Mouse (Mus musculus) heart, postnatal 0 days (tissue): ENCODE results near the gene Ptprj. TPM values are rescaled to one million over a fixed set of nuclear protein-coding genes. Genes with fewer than 3 reads are reported as not detected.

Experiments
- ATAC-seq: fragments of 200-750 bp; cut with Nextera tagmentation; 2 replicates; pipeline ENCODE4 v1.8.0; 2017; ENCODE audit warnings: low read depth, moderate number of reproducible peaks, moderate library complexity; ENCODE audit not compliant: insufficient read depth
- DNase-seq: peaks from one replicate; pipeline ENCODE4 v3.0.0-alpha.2; 2016; ENCODE audit warnings: low spot score
- H3K27ac ChIP-seq: fragments of 300-500 bp; sonication (generic); 2 replicates; pipeline ENCODE4 v1.5.1; 2014; ENCODE audit warnings: low read depth, mild to moderate bottlenecking
- H3K27me3 ChIP-seq: fragments of 300-500 bp; sonication (generic); 2 replicates; pipeline ENCODE4 v1.6.1; 2014; ENCODE audit warnings: low read length, mixed read lengths; ENCODE audit not compliant: control insufficient read depth, insufficient read depth
- H3K36me3 ChIP-seq: fragments of 300-500 bp; sonication (generic); replicated peaks from 2 replicates; pipeline ENCODE4 v1.6.1; 2014; ENCODE audit warnings: low read length, mixed read lengths; ENCODE audit not compliant: control insufficient read depth, insufficient read depth
- H3K4me1 ChIP-seq: fragments of 300-500 bp; sonication (generic); 2 replicates; pipeline ENCODE4 v1.6.1; 2014; ENCODE audit warnings: antibody characterized with exemption; ENCODE audit not compliant: control insufficient read depth, insufficient read depth
- H3K4me2 ChIP-seq: fragments of 300-500 bp; sonication (generic); 2 replicates; pipeline ENCODE4 v1.6.1; 2014; ENCODE audit warnings: low read depth, mild to moderate bottlenecking, low read length, moderate library complexity
- H3K4me3 ChIP-seq: fragments of 300-500 bp; sonication (generic); 2 replicates; pipeline ENCODE4 v1.5.1; 2014; ENCODE audit warnings: low read depth, low read length
- H3K9ac ChIP-seq: fragments of 300-500 bp; sonication (generic); replicated peaks from 2 replicates; pipeline ENCODE4 v1.6.1; 2014; ENCODE audit warnings: low read depth, low read length, mixed read lengths
- H3K9me3 ChIP-seq: fragments of 300-500 bp; sonication (generic); replicated peaks from 2 replicates; pipeline ENCODE4 v1.6.1; 2016; ENCODE audit warnings: low read length; ENCODE audit not compliant: control insufficient read depth
- CTCF ChIP-seq: IDR thresholded peaks from 2 replicates; pipeline ENCODE4 v1.5.1; 2016; ENCODE audit warnings: antibody characterized with exemption, control low read depth, low read depth
- EP300 ChIP-seq: IDR thresholded peaks from 2 replicates; pipeline ENCODE4 v1.6.1; 2016; ENCODE audit warnings: antibody characterized with exemption, low read depth
- WGBS: fragments of 180-500 bp; shearing (Covaris S2); extraction: QIAGEN DNeasy Blood & Tissue Kit; methylation state at CpG from one replicate; pipeline ENCODE4 v1.1.7; 2014; 5-methylcytosine and 5-hydroxymethylcytosine counted together
- polyA plus RNA-seq: library from polyadenylated mRNA; unstranded; fragments of >200 nt; fragmentation: Nextera tagmentation; extraction: Ambion mirVana; gene quantifications from 2 replicates; pipeline ENCODE4 v1.2.1, GENCODE M21; 2015
- total RNA-seq: library from RNA; depleted of rRNA; stranded (reverse); fragments of >200 nt; gene quantifications from 2 replicates; pipeline ENCODE4 v1.2.3, GENCODE M21; 2014; ENCODE audit warnings: low replicate concordance

Ptprj gene
- total and polyA plus RNA-seq, 2 experiments from 2014 or later: 0.56 to 6.8 TPM

DNA sequence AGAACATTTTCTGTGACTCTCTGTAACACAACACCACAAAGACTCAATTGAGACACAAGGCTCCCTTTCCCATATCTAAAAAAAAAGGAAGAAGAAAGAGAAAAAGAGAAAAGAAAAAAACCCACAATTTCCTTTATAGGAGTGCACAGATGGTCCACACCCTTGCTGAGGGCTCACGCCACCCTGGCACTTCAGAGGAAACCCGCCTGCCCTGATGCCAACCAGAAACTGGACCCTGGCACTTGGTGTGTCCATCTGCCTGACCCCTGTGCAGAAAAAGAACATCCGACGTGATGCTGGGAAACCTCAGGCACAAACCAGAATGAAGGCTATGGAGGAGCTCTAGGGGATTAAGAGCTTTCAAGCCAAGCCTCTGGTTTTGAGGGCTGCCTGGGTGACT is 43.2 kb downstream of the Ptprj start:
- Histone ChIP-seq H3K4me1 (no peaks in the 10 kb centered on the region), H3K4me2 (no peak overlapping the region), H3K4me3 (no peak overlapping the region), H3K27ac (no peak overlapping the region), H3K9ac (no peak overlapping the region), H3K9me3 (no peaks in the 10 kb centered on the region), H3K36me3 (no peaks in the 10 kb centered on the region), H3K27me3 (no peaks in the 10 kb centered on the region)
- WGBS: 88% methylated on average over 4 of the region's 4 CpGs
- ATAC-seq (no peak), DNase-seq (no peak)
- TF ChIP-seq CTCF: no peak
- TF ChIP-seq EP300: no peak

GRCm38 (mm10) chr2:90536555-90536954 is 43.9 kb downstream of the Ptprj start:
- no peak overlapping the region for H3K9ac ChIP-seq
- H3K4me1 ChIP-seq: no peaks in the 10 kb centered on the region
- WGBS: 28% methylated on average over 9 of the region's 9 CpGs
- no peak for DNase-seq
- no peak overlapping the region for H3K4me3 ChIP-seq
- H3K27ac ChIP-seq: no peak overlapping the region
- no peak for ATAC-seq
- TF ChIP-seq EP300 (no peak), CTCF (no peak)
- H3K27me3 ChIP-seq: no peaks in the 10 kb centered on the region
- H3K9me3 ChIP-seq: no peaks in the 10 kb centered on the region
- H3K36me3 ChIP-seq: no peaks in the 10 kb centered on the region
- no peak overlapping the region for H3K4me2 ChIP-seq

GRCm38 (mm10) chr2:90534751-90535150 is 45.7 kb downstream of the Ptprj start:
- DNase-seq: no peak
- Histone ChIP-seq H3K27ac (no peak overlapping the region), H3K9me3 (no peaks in the 10 kb centered on the region), H3K27me3 (no peaks in the 10 kb centered on the region), H3K4me3 (no peak overlapping the region), H3K36me3 (no peaks in the 10 kb centered on the region), H3K4me1 (no peaks in the 10 kb centered on the region), H3K4me2 (no peak overlapping the region), H3K9ac (no peak overlapping the region)
- 83% methylated on average over 6 of the region's 6 CpGs for WGBS
- no peak for TF ChIP-seq EP300
- TF ChIP-seq CTCF: no peak
- no peak for ATAC-seq

DNA sequence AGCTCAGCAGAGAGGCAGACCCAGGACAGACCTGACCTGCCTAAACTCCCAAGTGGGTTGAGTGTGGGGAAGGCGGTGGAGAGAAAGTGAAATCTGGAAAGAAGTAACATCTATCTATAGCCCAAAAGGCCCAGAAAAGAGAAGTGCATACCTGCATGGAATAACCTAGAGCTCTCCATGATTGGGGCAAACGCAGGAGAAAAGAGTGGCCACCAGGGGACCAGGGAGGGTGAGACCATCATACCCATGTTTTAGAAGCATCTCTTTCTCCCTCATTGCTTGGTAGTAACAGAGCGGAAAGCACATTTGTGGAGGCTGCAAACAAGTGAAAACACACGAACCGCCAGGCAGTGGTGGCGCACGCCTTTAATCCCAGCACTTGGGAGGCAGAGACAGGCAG is 46.5 kb downstream of the Ptprj start:
- H3K9ac ChIP-seq: no peak overlapping the region
- H3K36me3 ChIP-seq: no peaks in the 10 kb centered on the region
- H3K4me2 ChIP-seq: no peak overlapping the region
- no peaks in the 10 kb centered on the region for H3K9me3 ChIP-seq
- TF ChIP-seq CTCF (no peak), EP300 (no peak)
- H3K4me3 ChIP-seq: no peak overlapping the region
- H3K4me1 ChIP-seq: no peaks in the 10 kb centered on the region
- no peak overlapping the region for H3K27ac ChIP-seq
- no peak for ATAC-seq
- H3K27me3 ChIP-seq: no peaks in the 10 kb centered on the region
- WGBS: 87% methylated on average over 7 of the region's 7 CpGs
- no peak for DNase-seq

DNA sequence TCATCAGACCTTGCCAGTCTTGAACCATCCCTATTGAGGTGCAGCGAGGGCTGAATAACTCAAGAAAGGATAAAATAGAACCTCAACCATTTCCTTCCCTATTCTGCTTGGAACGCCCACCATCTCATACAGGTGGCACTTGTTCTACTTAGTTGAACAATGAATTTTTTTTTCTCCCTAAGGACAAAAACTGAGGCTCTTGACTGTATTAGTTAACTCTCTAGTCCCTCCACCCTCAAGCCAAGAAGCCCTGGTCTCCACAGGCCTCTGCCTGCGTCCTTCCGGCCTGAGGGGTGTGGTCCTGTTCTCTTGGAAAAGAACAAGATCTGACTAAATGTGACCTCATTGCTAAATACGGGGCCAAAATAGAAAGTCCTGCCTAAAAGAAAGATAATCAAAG is 48.4 kb downstream of the Ptprj start:
- Histone ChIP-seq H3K9ac (no peak overlapping the region), H3K4me2 (no peak overlapping the region), H3K36me3 (no peaks in the 10 kb centered on the region), H3K27me3 (no peaks in the 10 kb centered on the region), H3K9me3 (no peaks in the 10 kb centered on the region), H3K4me3 (no peak overlapping the region), H3K4me1 (no peaks in the 10 kb centered on the region), H3K27ac (no peak overlapping the region)
- ATAC-seq (no peak), DNase-seq (no peak)
- no peak for TF ChIP-seq EP300
- TF ChIP-seq CTCF: no peak
- WGBS: 70% methylated on average over 5 of the region's 5 CpGs

DNA sequence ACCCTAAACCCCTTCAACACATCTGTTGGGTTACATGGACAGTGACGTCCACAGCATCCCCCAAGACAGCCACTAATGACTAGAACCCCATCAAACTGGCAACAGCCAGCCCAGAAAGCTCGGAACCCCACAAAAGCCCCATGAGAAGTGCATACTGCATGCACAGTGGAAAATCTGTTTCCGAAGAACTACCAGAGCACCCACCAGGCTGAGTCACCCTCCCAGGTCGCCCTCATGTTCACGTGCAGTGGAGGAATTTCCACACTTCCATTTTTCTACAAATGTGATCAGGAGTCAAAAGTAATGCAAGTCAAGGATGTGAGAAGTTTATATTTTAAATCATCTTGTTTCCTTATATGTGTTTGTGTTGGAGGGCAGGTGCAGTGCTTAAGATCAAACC is 52.3 kb downstream of the Ptprj start:
- Histone ChIP-seq H3K9me3 (no peaks in the 10 kb centered on the region), H3K4me2 (no peak overlapping the region), H3K9ac (no peak overlapping the region), H3K27me3 (no peaks in the 10 kb centered on the region), H3K27ac (no peak overlapping the region), H3K36me3 (no peaks in the 10 kb centered on the region), H3K4me1 (no peaks in the 10 kb centered on the region), H3K4me3 (no peak overlapping the region)
- no peak for ATAC-seq
- no peak for DNase-seq
- 76% methylated on average over 5 of the region's 5 CpGs for WGBS
- no peak for TF ChIP-seq CTCF
- TF ChIP-seq EP300: no peak
